Mouse (Mus musculus) ES-Bruce4 (cell line): ENCODE results near the gene Tnks2. TPM values are rescaled to one million over a fixed set of nuclear protein-coding genes. Genes with fewer than 3 reads are reported as not detected.
"Not testable (repeated sequence)": the region's sequence is repeated elsewhere in the genome, so short reads cannot be mapped to it uniquely, and the experiment has no call there.

Source experiments
- H3K27ac ChIP-seq: 2 replicates; pipeline ENCODE4 v1.5.1; 2012; ENCODE audit warnings: low read length, inconsistent platforms; ENCODE audit not compliant: insufficient read depth
- H3K27me3 ChIP-seq: 2 replicates; pipeline ENCODE4 v1.6.1; 2012; ENCODE audit warnings: mild to moderate bottlenecking, low read length, inconsistent platforms; ENCODE audit not compliant: control insufficient read depth, poor library complexity, insufficient read depth, severe bottlenecking
- H3K36me3 ChIP-seq: 2 replicates; pipeline ENCODE4 v1.6.1; 2012; ENCODE audit warnings: inconsistent platforms, mild to moderate bottlenecking, low read length, moderate library complexity; ENCODE audit not compliant: control insufficient read depth, poor library complexity, insufficient read depth, severe bottlenecking
- H3K4me1 ChIP-seq: one replicate; pipeline ENCODE4 v1.8.1; 2011; ENCODE audit warnings: low read length; ENCODE audit not compliant: control insufficient read depth, insufficient read depth
- H3K4me3 ChIP-seq: 2 replicates; pipeline ENCODE4 v1.5.1; 2011; ENCODE audit warnings: low read depth, mild to moderate bottlenecking, low read length
- H3K9ac ChIP-seq: 2 replicates; pipeline ENCODE4 v1.6.1; 2012; ENCODE audit warnings: low read depth, mild to moderate bottlenecking, inconsistent platforms; ENCODE audit not compliant: poor library complexity, severe bottlenecking
- H3K9me3 ChIP-seq: replicated peaks from 2 replicates; pipeline ENCODE4 v1.6.1; 2012; ENCODE audit warnings: mild to moderate bottlenecking, low read length, inconsistent platforms; ENCODE audit not compliant: control insufficient read depth, poor library complexity, insufficient read depth, severe bottlenecking
- CTCF ChIP-seq: IDR thresholded peaks from one replicate; pipeline ENCODE4 v1.8.1; 2011; ENCODE audit warnings: low read depth, low read length
- EP300 ChIP-seq: IDR thresholded peaks from 2 replicates; pipeline ENCODE4 v1.6.1; 2011; ENCODE audit warnings: low read depth, low read length; ENCODE audit not compliant: insufficient read depth
- POLR2A ChIP-seq: IDR thresholded peaks from one replicate; pipeline ENCODE4 v1.8.1; 2011; ENCODE audit warnings: low read length; ENCODE audit not compliant: insufficient read depth
- polyA plus RNA-seq: library from polyadenylated mRNA; stranded (reverse); fragments of >200 nt; gene quantifications from 2 replicates; pipeline ENCODE4 v1.2.4, GENCODE M21; 2011; ENCODE audit warnings: low read depth; ENCODE audit not compliant: missing spikeins, insufficient read depth, insufficient read length

The Tnks2 gene
- polyA plus RNA-seq, 1 experiment: 415 TPM

DNA sequence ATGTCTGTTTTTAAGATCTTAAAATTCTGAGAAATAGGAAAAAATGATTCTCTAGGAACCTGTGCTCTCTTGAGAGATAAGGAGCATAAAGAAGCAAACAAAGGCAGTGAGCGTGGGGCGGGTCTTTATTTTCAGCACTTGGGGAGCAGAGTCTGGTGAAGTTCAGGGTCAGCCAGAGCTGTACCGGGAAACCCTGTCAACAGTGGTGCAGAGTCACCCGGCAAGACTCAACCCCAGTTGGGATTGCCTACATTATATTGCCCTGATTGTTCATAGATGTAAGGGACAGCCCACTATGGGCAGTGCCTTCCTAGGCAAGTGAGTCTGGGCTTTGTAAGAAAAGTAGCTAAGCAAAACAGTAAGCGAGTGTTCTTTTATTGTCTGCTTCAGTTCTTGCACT is 11.9 kb downstream of the Tnks2 start:
- no peak overlapping the region for H3K27ac ChIP-seq
- H3K4me3 ChIP-seq: no peak overlapping the region
- H3K9me3 ChIP-seq: no peaks in the 10 kb centered on the region
- H3K36me3 ChIP-seq: peaks cover 58% of the 10 kb centered on the region
- no peaks in the 10 kb centered on the region for H3K27me3 ChIP-seq
- H3K4me1 ChIP-seq: peaks cover 4% of the 10 kb centered on the region
- H3K9ac ChIP-seq: no peak overlapping the region
- no peak for TF ChIP-seq EP300
- no peak for TF ChIP-seq POLR2A
- TF ChIP-seq CTCF: no peak

DNA sequence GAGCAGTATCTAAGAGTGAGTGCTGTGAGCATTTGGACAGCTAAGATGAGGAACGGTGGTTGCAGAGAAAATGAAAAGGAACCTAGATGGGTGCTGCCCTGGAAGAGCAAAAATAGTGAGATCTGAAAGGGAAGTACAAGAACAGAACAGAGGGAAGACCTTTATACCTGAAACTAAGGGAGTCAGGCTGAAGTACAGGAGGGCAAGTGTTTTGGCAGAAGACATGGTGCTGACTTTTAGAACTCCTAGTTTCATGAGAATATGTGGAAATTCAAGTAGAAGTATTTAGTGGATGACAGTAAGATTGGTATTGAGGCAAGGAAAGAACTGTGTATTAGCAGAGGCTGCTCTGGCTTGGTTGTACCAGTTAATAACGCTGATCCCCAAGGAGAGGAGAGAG is 19.8 kb downstream of the Tnks2 start:
- H3K9ac ChIP-seq: no peak overlapping the region
- no peak overlapping the region for H3K4me3 ChIP-seq
- H3K27me3 ChIP-seq: no peaks in the 10 kb centered on the region
- no peak overlapping the region for H3K27ac ChIP-seq
- H3K4me1 ChIP-seq: no peaks in the 10 kb centered on the region
- TF ChIP-seq POLR2A (no peak), EP300 (no peak), CTCF (no peak)
- peaks cover 79% of the 10 kb centered on the region for H3K36me3 ChIP-seq
- no peaks in the 10 kb centered on the region for H3K9me3 ChIP-seq

DNA sequence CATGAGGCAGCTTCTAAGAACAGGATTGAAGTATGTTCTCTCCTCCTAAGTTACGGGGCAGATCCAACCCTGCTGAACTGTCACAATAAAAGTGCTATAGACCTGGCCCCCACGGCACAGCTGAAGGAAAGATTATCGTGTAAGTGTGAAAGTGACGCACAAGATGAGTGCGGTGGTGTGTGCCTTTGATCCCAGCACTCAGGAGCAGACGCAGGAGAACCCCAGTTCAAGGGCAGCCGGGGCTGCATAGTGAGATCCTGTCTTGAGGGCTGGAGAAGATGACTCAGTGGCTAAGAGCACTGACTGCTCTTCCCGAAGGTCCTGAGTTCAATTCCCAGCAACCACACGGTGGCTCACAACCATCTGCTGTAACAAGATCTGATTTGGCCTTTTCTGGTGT is 23.8 kb downstream of the Tnks2 start:
- no peaks in the 10 kb centered on the region for H3K4me1 ChIP-seq
- H3K27ac ChIP-seq: no peak overlapping the region
- no peak overlapping the region for H3K4me3 ChIP-seq
- no peak overlapping the region for H3K9ac ChIP-seq
- TF ChIP-seq POLR2A (no peak), CTCF (no peak), EP300 (no peak)
- peaks cover 77% of the 10 kb centered on the region for H3K36me3 ChIP-seq
- H3K9me3 ChIP-seq: no peaks in the 10 kb centered on the region
- no peaks in the 10 kb centered on the region for H3K27me3 ChIP-seq

DNA sequence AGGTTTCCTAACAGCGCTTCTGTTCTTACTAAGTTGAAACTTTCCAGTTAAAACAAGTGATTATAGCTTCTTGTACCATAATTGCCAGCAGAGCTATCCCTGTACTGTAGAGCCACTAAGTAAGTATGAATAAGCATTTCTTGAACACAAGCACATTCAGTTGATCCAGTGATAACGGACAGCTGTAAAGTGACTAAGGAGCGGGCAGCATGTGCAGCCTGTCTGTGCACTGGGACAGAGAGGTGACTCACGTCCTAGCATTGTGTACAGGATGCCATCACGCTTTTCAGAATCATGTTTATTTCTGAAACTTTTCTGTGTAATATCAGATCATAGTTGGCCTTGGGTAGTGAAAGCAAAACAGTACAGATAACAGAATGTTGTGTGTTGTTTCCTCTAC is 26.4 kb downstream of the Tnks2 start:
- Histone ChIP-seq H3K27ac (no peak overlapping the region), H3K27me3 (no peaks in the 10 kb centered on the region), H3K9ac (no peak overlapping the region), H3K9me3 (no peaks in the 10 kb centered on the region), H3K4me3 (no peak overlapping the region), H3K4me1 (no peaks in the 10 kb centered on the region), H3K36me3 (peaks cover 66% of the 10 kb centered on the region)
- TF ChIP-seq CTCF (no peak), POLR2A (no peak), EP300 (no peak)

DNA sequence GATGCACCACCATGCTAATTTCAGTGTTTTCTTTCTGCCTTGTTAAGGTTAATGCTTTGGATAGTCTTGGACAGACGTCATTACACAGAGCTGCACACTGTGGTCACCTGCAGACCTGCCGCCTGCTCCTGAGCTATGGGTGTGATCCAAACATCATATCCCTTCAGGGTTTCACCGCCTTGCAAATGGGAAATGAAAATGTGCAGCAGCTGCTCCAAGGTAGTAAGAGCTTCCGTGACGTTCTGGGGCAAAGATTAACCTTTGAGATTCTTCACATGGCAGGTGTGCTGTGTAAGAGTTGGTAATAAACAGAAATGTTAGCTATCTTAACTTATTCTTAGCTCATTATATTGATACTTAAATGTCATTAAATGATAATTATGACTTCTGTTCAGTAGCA is 31.9 kb downstream of the Tnks2 start:
- Histone ChIP-seq H3K27ac (no peak overlapping the region), H3K27me3 (no peaks in the 10 kb centered on the region), H3K4me1 (no peaks in the 10 kb centered on the region), H3K9ac (no peak overlapping the region), H3K36me3 (peaks cover 58% of the 10 kb centered on the region), H3K4me3 (no peak overlapping the region), H3K9me3 (no peaks in the 10 kb centered on the region)
- TF ChIP-seq POLR2A (no peak), EP300 (no peak), CTCF (no peak)

DNA sequence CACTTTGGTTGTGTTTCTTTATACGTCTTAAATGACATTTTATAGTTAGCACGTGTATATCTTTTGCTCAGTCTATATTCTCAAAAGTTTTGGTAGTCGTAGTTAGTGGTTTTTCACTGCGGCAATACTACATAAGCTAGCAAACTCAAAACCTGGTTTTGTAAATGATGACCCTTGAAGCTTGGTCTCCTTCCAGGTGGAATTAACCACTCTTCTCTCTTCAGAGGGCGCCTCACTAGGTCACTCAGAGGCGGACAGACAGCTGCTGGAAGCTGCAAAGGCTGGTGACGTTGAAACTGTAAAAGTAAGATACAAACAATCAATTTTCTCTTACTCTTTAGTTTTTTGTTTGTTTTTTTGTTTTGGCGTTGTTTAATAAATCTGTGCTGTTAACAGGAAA is 33.4 kb downstream of the Tnks2 start:
- TF ChIP-seq EP300 (no peak), CTCF (no peak), POLR2A (no peak)
- H3K9ac ChIP-seq: no peak overlapping the region
- H3K27ac ChIP-seq: no peak overlapping the region; the same call in 1 of the 2 replicates
- peaks cover 62% of the 10 kb centered on the region for H3K36me3 ChIP-seq
- no peaks in the 10 kb centered on the region for H3K9me3 ChIP-seq
- no peak overlapping the region for H3K4me3 ChIP-seq
- no peaks in the 10 kb centered on the region for H3K4me1 ChIP-seq
- no peaks in the 10 kb centered on the region for H3K27me3 ChIP-seq

DNA sequence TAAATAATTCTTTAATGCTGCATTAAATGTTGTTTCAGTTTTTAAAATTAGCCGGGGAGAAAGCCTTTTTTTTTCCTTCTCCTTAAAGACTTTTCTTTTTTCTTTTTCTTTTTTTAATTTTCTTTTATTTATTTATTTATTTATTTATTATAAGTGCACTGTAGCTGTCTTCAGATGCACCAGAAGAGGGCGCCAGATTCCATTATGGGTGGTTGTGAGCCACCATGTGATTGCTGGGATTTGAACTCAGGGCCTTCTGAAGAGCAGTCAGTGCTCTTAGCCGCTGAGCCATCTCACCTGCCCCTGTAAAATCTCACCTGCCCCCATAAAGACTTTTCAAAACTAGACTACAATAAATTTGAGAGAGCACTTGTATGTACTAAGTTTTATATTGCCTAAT is 34.6 kb downstream of the Tnks2 start:
- not testable (repeated sequence) for H3K27me3 ChIP-seq, H3K4me3 ChIP-seq, H3K4me1 ChIP-seq, H3K9ac ChIP-seq, H3K27ac ChIP-seq, H3K9me3 ChIP-seq
- peaks cover 67% of the 10 kb centered on the region for H3K36me3 ChIP-seq
